Mouse (Mus musculus) bone marrow macrophage, adult 2 months (primary cell): ENCODE data around the gene Tmem168.

ENCODE experiments used
- CTCF ChIP-seq: IDR thresholded peaks from 2 replicates; pipeline ENCODE4 v1.5.1; 2012; ENCODE audit warnings: low read depth, mild to moderate bottlenecking, low read length, moderate library complexity
- POLR2A ChIP-seq: IDR thresholded peaks from 2 replicates; pipeline ENCODE4 v1.6.1; 2012; ENCODE audit warnings: mild to moderate bottlenecking, low read depth, low read length, borderline replicate concordance

DNA sequence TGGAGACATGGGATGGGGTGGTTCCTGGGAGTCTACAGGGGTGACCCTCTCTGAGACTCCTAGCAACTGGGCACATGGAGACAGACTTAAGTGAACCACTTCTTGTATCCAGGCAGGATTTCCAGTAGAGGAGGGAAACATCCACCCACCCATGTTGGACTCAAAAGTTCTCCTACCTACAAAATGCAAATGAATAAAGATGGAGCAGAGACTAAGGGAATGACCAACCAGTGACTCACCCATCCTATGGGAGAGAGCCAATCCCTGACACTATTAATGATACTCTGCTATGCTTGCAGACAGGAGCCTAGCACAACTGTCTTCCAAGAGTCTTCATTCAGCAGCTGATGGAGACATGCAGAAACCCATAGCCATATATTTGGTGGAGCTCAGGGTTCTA lies 40.4 kb upstream of the Tmem168 start:
- TF ChIP-seq CTCF (no peak), POLR2A (no peak)
